Mouse (Mus musculus): ENCODE results near the gene Fam219a. TPM values are rescaled to one million over a fixed set of nuclear protein-coding genes. Genes with fewer than 3 reads are reported as not detected.

The Fam219a gene
- polyA plus RNA-seq, 1 experiment from 2014 or later, result 18.1 TPM

DNA sequence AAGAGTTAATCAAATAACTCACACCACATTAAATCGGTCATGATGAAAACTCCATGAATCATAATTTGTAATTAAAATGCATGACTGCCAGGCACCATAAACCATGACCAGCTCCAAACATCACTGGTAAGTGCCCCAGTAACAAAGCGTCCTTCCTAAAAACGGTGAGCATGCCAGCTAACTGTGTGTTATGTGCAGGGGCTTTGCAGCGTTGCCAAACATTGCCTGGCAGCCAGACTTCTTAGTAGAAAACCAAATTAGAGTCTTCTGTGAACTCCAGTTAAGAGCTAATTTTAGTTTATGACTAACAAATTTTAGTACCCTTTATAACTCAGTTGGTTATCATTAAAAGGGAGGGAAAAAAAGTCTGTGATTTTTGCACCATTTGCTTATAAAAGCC lies 4.2 kb upstream of the Fam219a start:
- no peaks in the 10 kb centered on the region for H3K27me3 ChIP-seq
- H3K9ac ChIP-seq, result no peak overlapping the region
- H3K4me2 ChIP-seq, result no peak overlapping the region
- no peaks in the 10 kb centered on the region for H3K9me3 ChIP-seq
- ATAC-seq (ENCODE audit: low FRiP score), result no peak
- no peak overlapping the region for H3K27ac ChIP-seq
- WGBS, result 57% methylated on average over 4 of the region's 4 CpGs
- H3K4me1 ChIP-seq (replicated peaks), result peaks cover 42% of the 10 kb centered on the region
- no peak overlapping the region for H3K4me3 ChIP-seq
- no peaks in the 10 kb centered on the region for H3K36me3 ChIP-seq

DNA sequence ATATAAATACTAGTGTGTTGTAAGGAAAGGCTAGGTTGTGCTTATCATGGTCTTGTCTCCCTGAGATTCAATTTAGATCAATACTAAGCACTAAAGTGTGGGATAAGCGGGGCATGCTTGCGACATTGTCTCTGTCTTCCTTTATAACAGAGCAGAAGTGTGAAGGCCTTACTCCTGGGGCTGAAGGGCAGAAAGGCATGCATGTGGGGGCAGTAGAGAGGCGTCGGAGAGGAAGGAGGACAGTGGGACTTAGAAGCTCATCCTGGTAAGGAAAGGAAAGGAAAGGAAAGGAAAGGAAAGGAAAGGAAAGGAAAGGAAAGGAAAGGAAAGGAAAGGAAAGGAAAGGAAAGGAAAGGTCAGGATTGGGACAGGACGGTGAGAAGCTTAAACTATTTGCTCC lies 2.2 kb upstream of the Fam219a start:
- H3K4me3 ChIP-seq, result no peak overlapping the region
- ATAC-seq (ENCODE audit: low FRiP score), result no peak
- WGBS, result 33% methylated on average over 5 of the region's 5 CpGs
- H3K9ac ChIP-seq, result no peak overlapping the region
- H3K4me1 ChIP-seq (replicated peaks), result peaks cover 46% of the 10 kb centered on the region
- no peaks in the 10 kb centered on the region for H3K9me3 ChIP-seq
- no peak overlapping the region for H3K4me2 ChIP-seq
- H3K27me3 ChIP-seq, result no peaks in the 10 kb centered on the region
- no peaks in the 10 kb centered on the region for H3K36me3 ChIP-seq
- no peak overlapping the region for H3K27ac ChIP-seq

DNA sequence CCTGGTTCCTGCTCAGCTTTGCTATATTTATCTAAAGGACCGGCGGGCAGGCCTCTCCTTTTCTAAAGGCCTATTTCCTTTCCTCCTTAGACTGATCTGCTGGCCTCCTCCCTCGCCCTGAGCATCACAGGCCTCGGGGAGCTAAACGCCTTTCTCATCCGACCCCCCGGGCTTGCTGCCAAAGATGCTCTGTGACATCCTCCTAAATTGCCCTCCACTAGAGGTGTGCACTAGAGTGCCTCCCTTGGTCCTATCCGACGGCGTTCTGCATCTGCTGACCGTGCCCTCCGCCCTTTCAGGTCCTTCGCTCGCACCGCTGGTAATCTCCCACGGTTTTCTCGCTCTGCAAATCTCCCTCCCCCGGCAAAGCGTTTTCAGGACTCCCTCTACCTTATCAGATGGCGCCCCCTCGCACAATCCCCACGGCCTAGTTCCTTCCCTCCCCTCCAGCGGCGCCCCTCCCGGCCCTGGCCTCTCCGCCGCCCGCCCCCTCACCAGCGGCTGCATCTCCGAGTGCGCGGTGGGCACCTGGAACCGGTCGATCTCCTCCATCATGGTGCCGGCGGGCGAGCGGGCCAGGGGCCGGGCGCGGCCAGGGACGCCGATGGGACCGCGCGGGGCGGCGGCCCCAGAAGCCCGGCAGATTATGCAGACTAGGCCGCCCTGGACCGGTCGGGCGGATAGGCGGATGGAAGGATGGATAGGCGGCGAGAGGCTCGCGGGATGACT lies 492 bp downstream of the Fam219a start:
- 1% methylated on average over 57 of the region's 58 CpGs for WGBS
- Histone ChIP-seq H3K9ac (peak overlapping the region; percentile 93), H3K4me2 (peak overlapping the region; percentile 85), H3K4me1 (replicated peaks) (peaks cover 53% of the 10 kb centered on the region), H3K9me3 (no peaks in the 10 kb centered on the region), H3K27me3 (no peaks in the 10 kb centered on the region), H3K4me3 (peak overlapping the region; percentile 80), H3K27ac (peak overlapping the region; percentile 97), H3K36me3 (peaks cover 2% of the 10 kb centered on the region; the same call in 1 of the 2 replicates)
- ATAC-seq (ENCODE audit: low FRiP score), result peak; percentile 25

DNA sequence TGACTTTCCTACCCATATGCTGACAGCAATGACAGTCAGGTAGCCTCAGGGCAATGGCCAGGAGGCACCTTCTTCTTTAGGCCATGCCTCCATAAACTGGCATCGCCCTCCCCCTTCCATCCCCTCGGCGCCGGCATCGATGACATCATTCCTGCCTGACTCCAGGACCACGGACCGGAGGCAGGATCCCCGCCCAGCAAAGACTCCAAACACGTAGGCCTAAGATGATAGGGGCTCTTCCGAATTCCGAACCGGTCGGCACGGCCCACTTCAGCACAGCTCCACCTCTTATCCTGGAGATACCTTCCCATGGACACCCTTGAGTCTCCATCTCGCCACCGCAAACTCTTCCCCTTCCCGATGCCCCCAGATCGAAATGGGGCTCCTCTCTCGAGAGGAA lies 1.1 kb downstream of the Fam219a start:
- peak; percentile 18; the same call in 1 of the 2 replicates for ATAC-seq (ENCODE audit: low FRiP score)
- peaks cover 50% of the 10 kb centered on the region for H3K4me1 ChIP-seq (replicated peaks)
- no peaks in the 10 kb centered on the region for H3K9me3 ChIP-seq
- H3K36me3 ChIP-seq, result peaks cover 8% of the 10 kb centered on the region; the same call in 1 of the 2 replicates
- H3K4me3 ChIP-seq, result peak overlapping the region; percentile 80
- WGBS, result 2% methylated on average over 19 of the region's 19 CpGs
- peak overlapping the region; percentile 93 for H3K9ac ChIP-seq
- H3K27ac ChIP-seq, result peak overlapping the region; percentile 97
- no peaks in the 10 kb centered on the region for H3K27me3 ChIP-seq
- H3K4me2 ChIP-seq, result peak overlapping the region; percentile 85

DNA sequence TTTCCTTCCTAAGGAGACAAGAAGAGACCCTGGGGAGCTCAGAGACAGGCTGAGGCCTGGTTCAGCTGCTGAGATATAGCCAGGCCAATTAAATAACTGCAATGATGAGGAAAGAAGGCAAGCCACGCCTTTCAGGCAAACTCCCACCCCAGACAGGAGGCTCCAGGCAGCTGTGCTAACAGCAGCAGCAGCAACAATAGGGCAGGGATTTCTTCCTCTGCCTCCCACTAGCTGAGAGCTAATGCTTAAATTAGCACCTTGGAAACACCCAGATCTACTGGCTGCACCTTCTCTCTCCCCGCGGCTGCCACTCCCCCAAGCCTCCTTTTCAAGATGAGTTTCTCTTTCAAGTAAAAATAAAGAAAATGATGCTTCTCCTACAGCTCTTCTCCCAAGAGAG lies 3.2 kb downstream of the Fam219a start:
- no peak for ATAC-seq (ENCODE audit: low FRiP score)
- peak overlapping the region; percentile 60 for H3K27ac ChIP-seq
- H3K4me2 ChIP-seq, result peak overlapping the region; percentile 85
- H3K4me1 ChIP-seq (replicated peaks), result peaks cover 44% of the 10 kb centered on the region
- no peaks in the 10 kb centered on the region for H3K9me3 ChIP-seq
- no peak overlapping the region for H3K4me3 ChIP-seq
- H3K36me3 ChIP-seq, result peaks cover 10% of the 10 kb centered on the region; the same call in 1 of the 2 replicates
- H3K9ac ChIP-seq, result peak overlapping the region; percentile 56
- WGBS, result 7% methylated on average over 3 of the region's 3 CpGs
- no peaks in the 10 kb centered on the region for H3K27me3 ChIP-seq

DNA sequence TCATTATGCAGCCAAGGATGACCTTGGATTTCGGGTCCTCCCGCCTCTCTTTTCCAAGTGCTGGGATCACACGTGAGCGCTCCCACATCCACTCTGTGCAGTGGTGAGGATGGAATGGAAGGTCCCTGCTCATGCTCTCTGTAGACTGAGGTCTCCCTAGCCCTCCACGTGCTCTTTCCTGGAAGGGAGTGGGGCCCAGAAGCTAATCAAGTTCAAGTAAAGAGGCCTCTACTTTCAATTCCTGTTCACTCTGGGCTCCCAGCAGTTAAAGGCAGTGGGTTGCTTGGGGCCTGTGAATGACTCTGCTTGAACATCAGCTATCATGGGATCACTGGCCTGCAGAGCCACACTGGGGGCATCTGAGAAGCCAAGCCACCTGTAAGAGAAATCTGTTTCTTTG lies 6.0 kb downstream of the Fam219a start:
- no peak for ATAC-seq (ENCODE audit: low FRiP score)
- 86% methylated on average over 5 of the region's 5 CpGs for WGBS
- H3K9ac ChIP-seq, result no peak overlapping the region
- no peaks in the 10 kb centered on the region for H3K27me3 ChIP-seq
- H3K36me3 ChIP-seq, result peaks cover 10% of the 10 kb centered on the region; the same call in 1 of the 2 replicates
- no peak overlapping the region for H3K4me3 ChIP-seq
- H3K4me1 ChIP-seq (replicated peaks), result peaks cover 34% of the 10 kb centered on the region
- no peak overlapping the region for H3K4me2 ChIP-seq
- no peak overlapping the region for H3K27ac ChIP-seq
- no peaks in the 10 kb centered on the region for H3K9me3 ChIP-seq

DNA sequence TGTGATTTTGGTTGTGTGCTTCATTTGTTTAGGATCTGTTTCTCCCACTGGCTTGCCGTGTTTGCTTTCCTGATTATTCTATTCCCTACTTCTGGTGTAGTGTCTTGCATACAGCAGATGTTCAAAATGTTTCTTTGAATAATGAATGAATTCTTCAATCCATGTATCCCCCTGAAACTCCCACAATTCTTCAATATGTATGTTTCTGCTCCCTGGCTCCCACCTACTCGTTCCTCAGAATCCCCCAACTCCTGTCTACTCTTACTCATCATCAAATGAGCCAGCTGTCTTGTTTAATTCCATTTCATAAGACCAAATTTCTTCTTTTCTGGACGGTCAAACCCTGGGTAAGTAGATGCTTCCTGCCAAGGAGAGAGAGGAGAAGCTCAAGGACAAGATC lies 12.2 kb downstream of the Fam219a start:
- Histone ChIP-seq H3K27ac (peak overlapping the region; percentile 64), H3K9me3 (no peaks in the 10 kb centered on the region), H3K27me3 (no peaks in the 10 kb centered on the region), H3K4me2 (no peak overlapping the region), H3K36me3 (no peaks in the 10 kb centered on the region), H3K4me3 (no peak overlapping the region), H3K4me1 (replicated peaks) (peaks cover 41% of the 10 kb centered on the region), H3K9ac (no peak overlapping the region)
- no peak for ATAC-seq (ENCODE audit: low FRiP score)
- WGBS, result 74% methylated on average over 3 of the region's 3 CpGs

DNA sequence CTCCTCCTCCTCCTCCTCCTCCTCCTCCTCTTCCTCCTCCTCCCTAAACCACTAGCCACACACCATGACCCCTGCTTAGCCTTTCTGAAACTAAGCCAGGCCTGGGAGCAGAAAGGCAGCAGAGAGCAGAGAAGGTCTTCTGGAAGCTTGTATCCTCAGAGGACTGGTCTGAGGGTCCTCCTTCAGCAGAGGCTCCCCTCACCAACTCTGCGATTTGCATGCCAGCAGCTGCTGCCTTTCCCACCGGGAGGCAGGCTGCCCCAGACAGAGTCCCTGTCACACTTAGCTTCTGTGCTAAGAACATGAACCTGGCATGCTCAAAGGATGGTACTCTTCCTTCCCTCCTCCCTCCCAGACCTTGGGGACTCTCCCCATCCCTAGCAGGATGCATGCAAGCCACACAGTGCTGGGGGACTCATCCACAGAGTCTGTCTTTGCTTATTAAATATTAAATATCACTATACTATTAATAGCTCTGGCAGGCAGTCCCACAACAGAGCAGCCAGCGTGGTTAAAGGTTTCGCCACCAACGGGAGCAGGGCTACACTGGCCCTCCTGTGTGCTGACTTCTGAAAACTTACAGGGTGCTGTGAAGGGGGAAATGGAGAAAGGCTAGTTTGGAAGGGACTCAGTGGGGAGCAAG lies 12.9 kb downstream of the Fam219a start:
- H3K4me2 ChIP-seq, result no peak overlapping the region
- peak overlapping the region; percentile 64 for H3K27ac ChIP-seq
- peak overlapping the region; percentile 36; the same call in 1 of the 2 replicates for H3K9ac ChIP-seq
- 32% methylated on average over 5 of the region's 5 CpGs for WGBS
- H3K36me3 ChIP-seq, result no peaks in the 10 kb centered on the region
- peaks cover 41% of the 10 kb centered on the region for H3K4me1 ChIP-seq (replicated peaks)
- no peak overlapping the region for H3K4me3 ChIP-seq
- H3K9me3 ChIP-seq, result no peaks in the 10 kb centered on the region
- 0 out of 2 replicates have a peak, but pooled peaks have one; percentile 26 for ATAC-seq (ENCODE audit: low FRiP score)
- no peaks in the 10 kb centered on the region for H3K27me3 ChIP-seq

DNA sequence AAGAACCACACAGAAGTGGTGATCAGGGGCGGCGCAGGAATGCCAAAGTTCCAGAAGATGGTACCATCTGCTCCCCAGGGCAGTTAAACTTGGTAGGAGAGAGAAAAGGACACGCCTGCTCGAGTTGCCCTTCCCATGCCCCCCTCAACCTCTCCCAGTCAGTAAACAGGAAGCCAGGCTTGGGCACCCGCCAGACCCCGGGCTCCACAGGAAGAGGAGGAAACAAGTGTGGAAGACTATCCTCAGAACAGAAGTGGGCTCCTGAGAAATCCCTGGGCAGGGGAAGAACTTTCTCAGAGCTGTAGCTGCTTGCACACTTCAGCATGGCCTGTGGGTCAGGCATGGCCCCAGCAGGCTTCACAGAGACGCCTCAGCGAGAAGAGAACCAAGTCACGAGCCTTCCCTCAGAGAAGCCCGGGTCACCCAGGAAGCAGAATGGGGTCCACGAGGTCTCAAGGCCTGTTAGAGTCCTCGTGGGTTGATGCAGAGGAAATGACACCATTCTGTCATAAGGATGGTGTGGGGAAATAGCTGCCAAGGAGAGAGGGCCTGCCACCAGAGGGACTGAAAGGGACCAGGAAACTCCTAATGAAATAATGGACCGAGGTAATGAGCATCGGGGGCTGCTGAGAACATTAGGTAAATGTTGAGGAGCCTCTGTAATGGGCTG lies 14.2 kb downstream of the Fam219a start:
- no peak overlapping the region for H3K4me2 ChIP-seq
- peak overlapping the region; percentile 58 for H3K27ac ChIP-seq
- H3K4me3 ChIP-seq, result no peak overlapping the region
- no peak for ATAC-seq (ENCODE audit: low FRiP score)
- no peaks in the 10 kb centered on the region for H3K36me3 ChIP-seq
- peaks cover 41% of the 10 kb centered on the region for H3K4me1 ChIP-seq (replicated peaks)
- H3K27me3 ChIP-seq, result no peaks in the 10 kb centered on the region
- no peaks in the 10 kb centered on the region for H3K9me3 ChIP-seq
- WGBS, result 70% methylated on average over 14 of the region's 14 CpGs
- no peak overlapping the region for H3K9ac ChIP-seq

DNA sequence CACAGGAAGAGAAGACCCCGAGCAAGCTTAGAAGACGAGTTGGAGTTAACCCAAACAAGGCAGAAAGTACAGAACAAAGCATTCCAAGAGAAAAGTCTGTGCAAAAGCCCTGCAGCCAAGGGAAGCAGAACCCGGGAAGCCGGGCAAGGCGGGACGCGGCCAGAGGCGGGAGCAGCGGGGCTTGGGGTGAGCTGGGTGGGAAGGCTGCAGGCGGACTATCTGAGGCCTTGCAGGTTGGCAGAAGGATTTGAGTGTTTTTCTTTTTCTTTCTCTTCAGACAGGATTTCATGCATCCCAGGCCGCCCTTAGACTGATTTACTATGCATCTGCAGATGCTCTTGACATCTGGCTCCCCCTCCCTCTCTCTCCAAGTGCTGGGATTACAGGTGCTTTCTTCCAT lies 16.2 kb downstream of the Fam219a start:
- H3K4me3 ChIP-seq, result no peak overlapping the region
- WGBS, result 72% methylated on average over 11 of the region's 11 CpGs
- H3K27me3 ChIP-seq, result no peaks in the 10 kb centered on the region
- no peaks in the 10 kb centered on the region for H3K36me3 ChIP-seq
- no peak overlapping the region for H3K9ac ChIP-seq
- ATAC-seq (ENCODE audit: low FRiP score), result no peak
- peak overlapping the region; percentile 31; the same call in 1 of the 2 replicates for H3K27ac ChIP-seq
- H3K4me1 ChIP-seq (replicated peaks), result peaks cover 45% of the 10 kb centered on the region
- H3K4me2 ChIP-seq, result no peak overlapping the region
- no peaks in the 10 kb centered on the region for H3K9me3 ChIP-seq

DNA sequence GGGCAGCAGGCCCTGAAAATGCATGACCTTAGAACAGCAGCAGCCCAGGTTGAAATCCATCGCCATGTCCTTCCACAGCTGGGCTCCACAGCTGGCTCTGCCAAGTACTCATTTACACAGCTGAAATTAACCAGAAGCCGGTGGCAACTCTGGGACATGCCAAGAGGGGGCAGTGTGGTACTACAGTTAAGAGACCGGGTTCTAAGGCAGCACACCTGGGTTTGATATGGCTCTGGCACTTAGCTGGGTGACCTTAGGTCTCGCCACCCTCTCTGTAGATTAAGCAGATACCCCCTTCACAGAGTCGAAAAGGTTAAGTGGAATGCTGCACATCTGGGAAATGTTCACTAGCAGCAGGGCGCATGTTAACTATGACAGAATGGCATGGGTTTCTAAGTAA lies 16.8 kb downstream of the Fam219a start:
- H3K27ac ChIP-seq, result no peak overlapping the region
- H3K4me2 ChIP-seq, result no peak overlapping the region
- H3K36me3 ChIP-seq, result no peaks in the 10 kb centered on the region
- no peaks in the 10 kb centered on the region for H3K9me3 ChIP-seq
- 0 out of 2 replicates have a peak, but pooled peaks have one; percentile 21 for ATAC-seq (ENCODE audit: low FRiP score)
- H3K9ac ChIP-seq, result no peak overlapping the region
- no peaks in the 10 kb centered on the region for H3K27me3 ChIP-seq
- H3K4me3 ChIP-seq, result no peak overlapping the region
- 43% methylated on average over 6 of the region's 6 CpGs for WGBS
- peaks cover 41% of the 10 kb centered on the region for H3K4me1 ChIP-seq (replicated peaks)

DNA sequence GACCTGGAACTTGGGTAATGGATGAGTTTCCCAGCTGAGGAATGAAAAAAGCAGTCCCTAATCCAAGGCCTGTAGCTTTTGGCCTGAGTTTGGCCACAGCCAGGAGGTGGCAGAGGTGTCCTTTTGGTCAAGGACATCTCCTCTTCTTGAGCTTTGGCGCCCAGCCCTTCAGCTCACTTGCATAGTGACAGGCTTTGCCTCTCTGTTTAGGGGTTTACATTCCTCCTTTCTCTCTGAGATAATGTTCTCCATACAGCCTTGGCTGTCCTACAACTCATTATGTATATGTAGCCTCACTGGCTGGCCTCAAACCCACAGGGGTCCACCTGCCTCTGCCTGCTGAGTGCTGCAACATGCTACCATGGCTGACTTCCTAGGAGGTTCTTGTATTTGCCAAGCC lies 22.3 kb downstream of the Fam219a start:
- Histone ChIP-seq H3K4me2 (no peak overlapping the region), H3K4me1 (replicated peaks) (peaks cover 45% of the 10 kb centered on the region), H3K4me3 (no peak overlapping the region), H3K36me3 (no peaks in the 10 kb centered on the region), H3K27ac (no peak overlapping the region), H3K27me3 (no peaks in the 10 kb centered on the region), H3K9me3 (no peaks in the 10 kb centered on the region), H3K9ac (no peak overlapping the region)
- ATAC-seq (ENCODE audit: low FRiP score), result no peak
- WGBS, result 76% methylated on average over 1 of the region's 1 CpGs
